8 mouse cellular contexts compared by ENCODE assay signal in the genomic region with DNA sequence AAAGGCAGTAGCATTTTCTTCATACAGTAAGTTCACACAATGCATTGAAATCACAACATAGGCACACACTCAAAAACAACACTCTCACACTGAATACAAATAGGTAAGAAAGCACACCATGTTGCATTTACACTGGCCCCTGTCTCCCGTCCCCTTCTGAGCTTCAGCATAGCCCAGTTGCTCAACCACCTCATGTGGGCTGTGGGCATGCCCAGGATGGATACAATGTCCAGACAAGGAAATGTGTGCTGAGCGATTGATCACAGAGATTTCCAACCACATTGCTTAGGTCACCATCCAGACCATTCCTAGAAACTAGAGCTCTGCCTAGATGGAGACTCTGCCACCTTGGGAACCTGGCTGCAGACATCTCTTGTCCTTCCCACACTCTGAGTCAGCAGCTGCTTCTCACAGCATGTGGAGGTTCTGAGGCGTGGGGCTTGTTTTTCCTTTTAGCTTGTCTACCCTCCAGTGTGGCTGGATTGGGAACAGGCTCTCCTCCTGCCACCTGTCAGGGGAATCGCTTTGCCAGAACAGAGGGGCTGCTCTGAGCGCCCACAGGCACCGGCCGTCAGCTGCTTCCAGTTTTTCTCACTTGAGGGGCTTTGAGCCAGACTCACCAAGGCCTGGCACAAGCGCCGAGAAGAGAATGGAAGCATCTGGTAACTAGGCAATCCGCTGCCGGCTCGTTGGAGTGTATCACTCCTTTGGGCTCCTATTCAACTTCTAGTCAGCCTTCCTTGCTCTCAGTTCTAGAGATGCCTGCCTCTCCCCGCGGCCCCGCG.
DNase-seq lines count a peak whose midpoint lies in the region; ATAC-seq and TF ChIP-seq lines count a peak whose summit lies in the region.

No protein-coding gene starts in this region.

- no peaks in the 10 kb centered on the region for H3K36me3 ChIP-seq in heart, embryonic 13.5 days
- H3K36me3 ChIP-seq in midbrain, embryonic 15.5 days (replicated peaks), result no peaks in the 10 kb centered on the region
- H3K36me3 ChIP-seq in stomach, postnatal 0 days (ENCODE audit: control insufficient read depth, insufficient read depth, low read length), result no peaks in the 10 kb centered on the region

- 46% methylated on average over 16 of the region's 16 CpGs for WGBS in heart, embryonic 13.5 days
- WGBS in midbrain, embryonic 15.5 days, result 43% methylated on average over 16 of the region's 16 CpGs
- WGBS in stomach, postnatal 0 days, result 72% methylated on average over 16 of the region's 16 CpGs

- no peak overlapping the region for H3K27ac ChIP-seq in heart, embryonic 13.5 days (replicated peaks)
- 0 out of 2 replicates have a peak overlapping the region, but pooled peaks have one; percentile 15 for H3K27ac ChIP-seq in midbrain, embryonic 15.5 days
- H3K27ac ChIP-seq in stomach, postnatal 0 days (replicated peaks), result no peak overlapping the region

- peaks cover 8% of the 10 kb centered on the region for H3K4me1 ChIP-seq in heart, embryonic 13.5 days
- H3K4me1 ChIP-seq in midbrain, embryonic 15.5 days, result no peaks in the 10 kb centered on the region
- no peaks in the 10 kb centered on the region for H3K4me1 ChIP-seq in stomach, postnatal 0 days (replicated peaks; ENCODE audit: control insufficient read depth, insufficient read depth)

- no peak overlapping the region for H3K4me3 ChIP-seq in heart, embryonic 13.5 days
- no peak overlapping the region for H3K4me3 ChIP-seq in midbrain, embryonic 15.5 days
- no peak overlapping the region for H3K4me3 ChIP-seq in stomach, postnatal 0 days (ENCODE audit: low read depth, low read length)

- TF ChIP-seq CTCF in stomach, postnatal 0 days (IDR thresholded peaks at IDR 0.05; ENCODE audit: low read depth), result no peak

- H3K27me3 ChIP-seq in heart, embryonic 13.5 days (replicated peaks), result no peaks in the 10 kb centered on the region
- H3K27me3 ChIP-seq in midbrain, embryonic 15.5 days (replicated peaks), result no peaks in the 10 kb centered on the region
- H3K27me3 ChIP-seq in stomach, postnatal 0 days (ENCODE audit: control insufficient read depth, insufficient read depth, low read length), result no peaks in the 10 kb centered on the region

- TF ChIP-seq EP300 in stomach, postnatal 0 days (optimal IDR thresholded peaks at IDR 0.05), result no peak

- no peaks in the 10 kb centered on the region for H3K9me3 ChIP-seq in heart, embryonic 13.5 days
- H3K9me3 ChIP-seq in midbrain, embryonic 15.5 days, result no peaks in the 10 kb centered on the region
- H3K9me3 ChIP-seq in stomach, postnatal 0 days (ENCODE audit: control insufficient read depth, low read length), result no peaks in the 10 kb centered on the region

- no peak for ATAC-seq in heart, embryonic 13.5 days (ENCODE audit: extremely low read depth, insufficient number of reproducible peaks, low FRiP score, low TSS enrichment)
- ATAC-seq in midbrain, embryonic 15.5 days (replicated peaks), result peak; percentile 58
- ATAC-seq in stomach, postnatal 0 days (ENCODE audit: low FRiP score, low TSS enrichment), result no peak

- H3K9ac ChIP-seq in heart, embryonic 13.5 days, result no peak overlapping the region
- no peak overlapping the region for H3K9ac ChIP-seq in midbrain, embryonic 15.5 days
- no peak overlapping the region for H3K9ac ChIP-seq in stomach, postnatal 0 days (ENCODE audit: low read length)

- H3K4me2 ChIP-seq in heart, embryonic 13.5 days, result peak overlapping the region; percentile 36
- H3K4me2 ChIP-seq in midbrain, embryonic 15.5 days, result no peak overlapping the region
- no peak overlapping the region for H3K4me2 ChIP-seq in stomach, postnatal 0 days (replicated peaks; ENCODE audit: low read depth)

- DNase-seq in ZHBTc4 (ENCODE audit: low read depth, low spot score) (peak; percentile 7), adipocyte (ENCODE audit: low spot score) (no peak)
- peak; percentile 81 for DNase-seq in cerebellum, postnatal 25 days
- DNase-seq in left cerebral cortex, adult 11 months (ENCODE audit: low spot score), result peak; percentile 43
- DNase-seq in stomach, postnatal 0 days (ENCODE audit: low spot score), result no peak
- DNase-seq in kidney, postnatal 36 days, result no peak

Comparison
In these comparisons a context has a peak if more than half of its experiments do, and no peak if none do; other contexts are left out.
1. DNase-seq: peak in ZHBTc4 (single experiment), cerebellum, postnatal 25 days (2 of 2) and left cerebral cortex, adult 11 months (single experiment); none in stomach, postnatal 0 days (single experiment), adipocyte (single experiment) and kidney, postnatal 36 days (0 of 2).